Mouse (Mus musculus) heart, adult 11 months (tissue): ENCODE data around the gene Tenm4.

Experiments used
- DNase-seq: peaks from one replicate; pipeline ENCODE4 v3.0.0; 2022

Gene Tenm4

GRCm38 (mm10) chr7:96708071-96708470 lies 537.0 kb downstream of the Tenm4 start:
- peak; percentile 86 for DNase-seq

GRCm38 (mm10) chr7:96708561-96708960 lies 537.5 kb downstream of the Tenm4 start:
- DNase-seq = no peak

- no peak for DNase-seq
Measured at GRCm38 (mm10) chr7:96708968-96709367, 537.9 kb downstream of the Tenm4 start.

GRCm38 (mm10) chr7:96709891-96710290 lies 538.8 kb downstream of the Tenm4 start:
- peak; percentile 79 for DNase-seq

- no peak for DNase-seq
Measured at GRCm38 (mm10) chr7:96710658-96711071, 539.6 kb downstream of the Tenm4 start.

- DNase-seq = peak; percentile 98
Measured at GRCm38 (mm10) chr7:96712876-96713275, 541.8 kb downstream of the Tenm4 start.

DNA sequence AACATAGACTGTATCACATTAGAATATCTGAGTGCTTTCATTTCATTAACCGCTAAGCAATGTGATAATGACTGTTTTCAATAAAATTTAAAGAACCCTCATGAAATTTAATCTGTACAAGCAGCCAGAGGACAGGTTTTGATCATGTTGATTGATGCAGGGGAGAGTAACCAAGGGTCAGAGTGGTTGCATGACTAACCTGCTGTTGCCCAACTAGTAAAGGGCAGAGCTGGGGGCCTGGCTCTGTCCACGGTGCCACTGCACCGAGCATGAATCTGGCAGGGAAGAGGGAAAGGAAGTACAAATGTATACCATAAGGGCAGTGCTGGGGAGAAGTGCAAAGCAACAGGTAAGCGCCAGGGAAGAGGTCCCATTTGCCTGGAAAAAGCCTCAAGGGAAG lies 545.9 kb downstream of the Tenm4 start:
- no peak for DNase-seq

- DNase-seq = no peak
Measured at GRCm38 (mm10) chr7:96718201-96719155, 547.4 kb downstream of the Tenm4 start.

GRCm38 (mm10) chr7:96719926-96720325 lies 548.9 kb downstream of the Tenm4 start:
- no peak for DNase-seq

DNA sequence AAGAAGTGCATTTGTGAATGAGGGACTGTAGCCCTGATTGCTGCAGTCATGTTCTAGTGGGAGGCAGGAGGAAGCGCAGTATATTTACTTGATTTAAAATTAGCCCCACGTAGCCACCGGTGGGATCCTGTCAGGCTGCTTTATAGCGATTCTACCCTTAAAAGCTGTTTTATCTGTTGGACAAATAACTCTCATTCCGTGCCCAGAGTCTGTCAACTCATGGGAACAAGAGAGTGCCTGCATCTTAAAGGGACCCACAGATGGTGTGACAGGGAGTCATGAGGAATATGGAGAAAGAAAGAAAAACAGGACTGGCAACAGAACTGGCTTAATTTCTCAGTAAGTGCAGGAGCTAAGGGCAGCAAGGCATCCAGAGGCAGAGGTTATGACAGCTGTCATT lies 549.4 kb downstream of the Tenm4 start:
- no peak for DNase-seq

DNA sequence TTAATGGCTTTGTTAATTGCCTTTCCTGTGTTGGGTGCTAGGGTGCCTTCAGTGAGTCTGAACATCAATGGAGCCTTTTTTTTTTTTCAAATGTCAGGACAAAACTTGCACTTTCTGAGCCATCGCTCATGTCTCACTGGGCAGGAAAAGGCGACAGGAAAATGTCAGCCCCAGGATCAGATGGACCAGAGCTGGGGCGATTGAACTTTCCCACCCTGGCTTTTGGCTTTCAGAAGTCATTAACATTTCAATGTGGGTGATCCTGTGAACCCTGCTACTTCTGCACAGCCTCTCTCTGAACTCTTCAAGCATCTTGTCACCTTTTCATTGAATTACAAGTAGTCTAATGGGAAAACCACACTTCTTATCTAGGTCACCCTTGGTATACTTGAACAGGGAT lies 551.8 kb downstream of the Tenm4 start:
- no peak for DNase-seq

GRCm38 (mm10) chr7:96725603-96726002 lies 554.6 kb downstream of the Tenm4 start:
- no peak for DNase-seq

- no peak for DNase-seq
Measured at GRCm38 (mm10) chr7:96730360-96730759, 559.3 kb downstream of the Tenm4 start.

GRCm38 (mm10) chr7:96731947-96732346 lies 560.9 kb downstream of the Tenm4 start:
- no peak for DNase-seq

DNA sequence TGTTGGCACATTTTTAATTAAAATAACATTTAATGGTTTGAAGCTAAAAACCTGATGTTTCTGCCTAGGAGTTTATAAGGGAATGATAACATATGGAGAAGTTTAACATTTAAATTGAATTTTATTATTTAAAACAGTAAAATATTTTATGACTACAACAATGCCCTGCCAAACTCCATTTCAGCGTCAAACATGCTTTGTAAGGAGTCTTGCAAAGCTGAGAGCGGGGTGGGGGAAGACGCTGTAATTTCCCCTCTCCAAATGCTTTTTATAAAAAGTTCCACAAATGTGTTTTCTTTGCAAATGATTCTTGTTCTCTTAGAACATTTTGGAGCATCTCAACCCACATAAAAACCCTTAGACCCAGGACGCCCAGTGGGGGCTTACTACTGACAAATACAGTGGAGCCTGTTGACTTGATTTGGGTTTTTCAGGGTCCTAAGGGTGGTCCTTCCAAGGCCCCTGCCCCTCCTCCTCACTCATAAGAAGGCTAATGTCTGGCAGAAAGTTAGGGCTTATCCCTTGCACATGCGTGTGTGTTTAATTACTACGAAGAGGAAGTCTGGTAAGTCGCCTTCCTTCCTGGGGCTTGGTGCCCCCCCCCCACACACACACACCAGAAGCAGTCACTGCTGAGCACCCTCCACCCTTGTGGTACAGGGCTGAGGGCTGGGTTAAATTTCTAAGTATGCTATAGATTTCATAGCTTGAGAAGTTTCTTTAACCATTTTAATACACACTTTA lies 563.4 kb downstream of the Tenm4 start:
- DNase-seq = no peak

DNA sequence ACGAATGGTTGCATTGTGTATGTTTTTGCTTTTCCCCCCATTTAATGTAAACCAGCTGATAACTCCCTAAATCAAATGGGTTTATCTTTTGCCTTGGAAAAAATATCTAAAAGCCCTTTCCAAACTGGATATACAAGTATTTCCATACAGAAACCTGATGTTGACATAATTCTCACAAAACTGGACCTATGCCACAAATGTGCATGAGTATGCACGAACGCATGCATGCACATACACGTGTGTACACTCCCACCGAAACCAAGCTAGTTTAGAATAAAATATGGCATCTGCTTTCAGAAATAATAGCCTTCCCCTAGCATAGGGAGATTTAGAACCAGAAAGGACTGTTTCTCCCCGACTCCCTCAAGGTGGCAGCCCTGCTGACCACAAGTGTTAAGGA lies 569.6 kb downstream of the Tenm4 start:
- DNase-seq = no peak

DNA sequence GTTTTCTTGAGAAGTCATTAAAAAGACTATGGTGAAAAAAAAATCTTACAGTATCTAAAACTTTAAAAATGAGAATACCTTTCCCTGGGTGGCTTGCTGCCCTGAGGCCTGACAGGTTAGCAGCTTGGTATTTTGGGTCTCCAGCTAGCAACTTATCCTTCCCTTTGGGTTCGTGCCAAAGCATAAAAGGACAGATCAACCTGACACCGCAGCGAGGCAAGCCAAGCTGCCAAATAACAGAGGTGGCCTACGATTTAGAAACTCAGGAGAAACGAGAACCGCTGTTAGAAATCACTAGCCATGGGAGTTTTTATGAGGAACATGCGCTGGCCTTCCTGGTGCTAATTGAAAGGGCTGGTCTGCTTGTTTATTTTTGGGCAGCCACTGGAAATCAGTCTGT lies 571.2 kb downstream of the Tenm4 start:
- no peak for DNase-seq

GRCm38 (mm10) chr7:96745956-96746355 lies 574.9 kb downstream of the Tenm4 start:
- DNase-seq = no peak

DNA sequence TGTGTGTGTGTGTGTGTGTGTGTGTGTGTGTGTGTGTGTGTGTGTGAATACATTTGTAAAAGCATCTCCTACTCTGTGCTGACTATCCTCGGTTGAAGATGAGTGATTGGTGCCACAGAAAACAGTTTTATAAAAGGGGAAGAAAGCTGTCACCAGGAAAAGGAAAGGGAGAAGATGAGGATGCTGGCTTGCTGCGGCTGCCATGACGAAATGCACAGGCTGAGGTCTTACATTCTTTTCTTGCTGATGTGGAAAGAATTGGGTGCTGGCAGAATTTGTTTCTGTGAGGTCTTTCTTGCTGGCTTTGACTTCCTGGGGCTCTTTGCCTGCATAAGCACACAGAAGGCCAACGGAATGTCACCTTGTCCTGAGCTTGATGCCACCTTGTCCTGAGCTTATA lies 575.7 kb downstream of the Tenm4 start:
- no peak for DNase-seq

DNA sequence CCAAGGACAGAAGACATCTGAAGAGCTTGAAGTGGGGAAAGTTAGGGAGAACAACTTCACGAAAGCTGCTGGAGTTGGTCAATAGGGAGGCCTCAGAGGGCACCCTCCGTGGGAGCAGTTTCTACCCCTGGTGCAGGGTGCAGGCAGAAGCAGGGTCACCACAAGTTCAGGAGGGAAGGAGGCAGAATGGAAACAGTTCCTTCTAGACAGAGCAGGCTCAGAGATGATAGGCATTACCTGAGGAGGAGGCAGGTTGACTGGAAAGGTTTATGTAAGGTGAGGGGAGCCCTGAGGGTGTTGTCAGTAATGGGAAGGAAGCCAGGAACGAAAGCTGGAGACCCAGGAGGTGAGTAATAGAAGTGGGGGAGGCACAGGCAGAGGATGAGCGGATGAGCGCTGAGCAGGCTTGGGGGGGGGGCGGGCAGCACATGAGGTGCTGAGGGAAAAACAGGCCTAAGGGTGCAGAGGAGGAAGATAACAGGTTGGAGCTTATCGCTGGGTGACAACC lies 577.5 kb downstream of the Tenm4 start:
- no peak for DNase-seq

DNA sequence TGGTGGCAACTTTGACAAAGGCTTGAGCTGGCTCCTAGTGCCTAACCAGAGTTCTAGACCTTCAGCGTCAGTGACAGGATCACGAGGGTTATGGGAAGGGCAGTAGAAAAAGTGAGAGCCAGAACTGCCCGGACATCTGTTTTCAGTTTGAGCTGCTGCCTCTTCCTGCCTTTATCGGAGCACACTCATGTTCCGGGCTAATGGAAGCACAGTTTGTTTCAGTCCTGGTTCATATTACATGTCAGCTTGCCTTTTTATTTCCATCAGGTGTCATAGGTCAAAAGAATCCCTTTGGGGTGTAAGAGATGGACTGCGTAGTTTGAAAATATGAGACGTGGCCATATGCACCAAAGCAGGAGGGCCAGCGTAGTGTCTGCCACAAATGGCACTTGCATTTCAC lies 578.7 kb downstream of the Tenm4 start:
- no peak for DNase-seq

GRCm38 (mm10) chr7:96751236-96751635 lies 580.2 kb downstream of the Tenm4 start:
- no peak for DNase-seq

- no peak for DNase-seq
Measured at GRCm38 (mm10) chr7:96752776-96753175, 581.7 kb downstream of the Tenm4 start.
